Mouse (Mus musculus): ENCODE measurements around the gene Hist1h2bg.

- no peak for TF ChIP-seq POLR2A (IDR thresholded peaks at IDR 0.05; ENCODE audit: borderline replicate concordance, low read depth, low read length)
- no peak for TF ChIP-seq CTCF (IDR thresholded peaks at IDR 0.05; ENCODE audit: low read depth, low read length)
Measured at GRCm38 (mm10) chr13:23620056-23620732, 49.0 kb downstream of the Hist1h2bg start.
